In genomic region chr1:191085597-191085996, GRCm38 (mm10) we compare ENCODE assay signal across 19 mouse cellular contexts. TPM values are rescaled to one million over a fixed set of nuclear protein-coding genes. Genes with fewer than 3 reads are reported as not detected.
DNase-seq lines count a peak whose midpoint lies in the region; ATAC-seq and TF ChIP-seq lines count a peak whose summit lies in the region.
"Had no signal": no experiment of that assay in that cellular context is flagged by ENCODE, and none has a peak within 500 bp of the region (broad histone marks: within the 10 kb centered on the region; RNA-seq: fewer than 3 reads in every experiment).

No protein-coding gene starts in this region.

- no peak for TF ChIP-seq CTCF in lung, embryonic 14.5 days (IDR thresholded peaks at IDR 0.05; ENCODE audit: low read depth)
- no peak for TF ChIP-seq CTCF in bone marrow, adult 2 months (IDR thresholded peaks at IDR 0.05; ENCODE audit: control insufficient read depth, insufficient read depth, low read length)
- TF ChIP-seq CTCF in liver, postnatal 0 days (IDR thresholded peaks at IDR 0.05; ENCODE audit: low read depth), result no peak

- peak; percentile 29; the same call in 1 of the 2 replicates for ATAC-seq in lung, embryonic 14.5 days (ENCODE audit: insufficient read depth)
- peak; percentile 14; the same call in 1 of the 2 replicates for ATAC-seq in liver, postnatal 0 days
- peak; percentile 93 for ATAC-seq in monocyte, adult 5-6 weeks (replicated peaks; ENCODE audit: insufficient number of reproducible peaks, low FRiP score, low TSS enrichment, poor library complexity, severe bottlenecking)
- ATAC-seq in forebrain, embryonic 12.5 days (ENCODE audit: low FRiP score), result no peak
- ATAC-seq: forebrain, postnatal 0 days had no signal

- no peaks in the 10 kb centered on the region for H3K4me1 ChIP-seq in lung, embryonic 14.5 days (ENCODE audit: insufficient read depth)
- peaks cover 2% of the 10 kb centered on the region for H3K4me1 ChIP-seq in bone marrow, adult 2 months (ENCODE audit: control insufficient read depth, insufficient read depth, low read length)
- no peaks in the 10 kb centered on the region for H3K4me1 ChIP-seq in liver, postnatal 0 days (ENCODE audit: insufficient read depth)
- no peaks in the 10 kb centered on the region for H3K4me1 ChIP-seq in forebrain, embryonic 12.5 days
- H3K4me1 ChIP-seq: hindbrain, embryonic 10.5 days; limb, embryonic 10.5 days had no signal

- no peak for DNase-seq in lung, embryonic 14.5 days
- no peak for DNase-seq in lung, postnatal 14 days
- peak; percentile 29 for DNase-seq in liver, postnatal 0 days
- no peak for DNase-seq in layer of hippocampus, postnatal 10 days (ENCODE audit: low spot score in 2 of 2)
- no peak for DNase-seq in heart, postnatal 14 days
- DNase-seq: right cerebral cortex, postnatal 25 days had no signal

- TF ChIP-seq EP300 in liver, postnatal 0 days (IDR thresholded peaks at IDR 0.05; ENCODE audit: low read depth), result no peak

- no peak overlapping the region for H3K4me2 ChIP-seq in lung, embryonic 14.5 days
- H3K4me2 ChIP-seq in liver, postnatal 0 days (ENCODE audit: low read depth, low read length), result 0 out of 2 replicates have a peak overlapping the region, but pooled peaks have one; percentile 9
- H3K4me2 ChIP-seq in forebrain, embryonic 12.5 days, result no peak overlapping the region

- no peak overlapping the region for H3K4me3 ChIP-seq in lung, embryonic 14.5 days (ENCODE audit: low read depth, low read length)
- no peak overlapping the region for H3K4me3 ChIP-seq in bone marrow, adult 2 months (replicated peaks; ENCODE audit: control insufficient read depth, low read depth, low read length)
- no peak overlapping the region for H3K4me3 ChIP-seq in liver, postnatal 0 days (ENCODE audit: low read depth, low read length)
- no peak overlapping the region for H3K4me3 ChIP-seq in forebrain, embryonic 12.5 days (replicated peaks)
- H3K4me3 ChIP-seq: hindbrain, embryonic 10.5 days; limb, embryonic 10.5 days had no signal

- intact Hi-C loops in heart, postnatal 14 days (cut with DNase I), result loop anchor here (5.0 kb wide), 1 partner anchor 42 kb away; no protein-coding TSS in a partner anchor

- TF ChIP-seq POLR2A in bone marrow, adult 2 months (IDR thresholded peaks at IDR 0.05; ENCODE audit: borderline replicate concordance, control insufficient read depth, low read depth, low read length), result peak; percentile 43; the same call in 1 of the 2 replicates

- H3K9ac ChIP-seq in lung, embryonic 14.5 days, result no peak overlapping the region
- no peak overlapping the region; the same call in 1 of the 2 replicates for H3K9ac ChIP-seq in liver, postnatal 0 days (replicated peaks)
- no peak overlapping the region; the same call in 1 of the 2 replicates for H3K9ac ChIP-seq in forebrain, embryonic 12.5 days
- H3K9ac ChIP-seq: forebrain, postnatal 0 days had no signal

- H3K36me3 ChIP-seq in lung, embryonic 14.5 days (ENCODE audit: insufficient read depth), result peaks cover 50% of the 10 kb centered on the region
- H3K36me3 ChIP-seq in liver, postnatal 0 days (replicated peaks; ENCODE audit: insufficient read depth, low read length), result peaks cover 14% of the 10 kb centered on the region
- H3K36me3 ChIP-seq in forebrain, embryonic 12.5 days (replicated peaks), result peaks cover 39% of the 10 kb centered on the region

- WGBS in lung, embryonic 14.5 days, result 73% methylated on average over 12 of the region's 12 CpGs
- WGBS in bone marrow, adult 2 months, result 17% methylated on average over 12 of the region's 12 CpGs
- 60% methylated on average over 12 of the region's 12 CpGs for WGBS in liver, postnatal 0 days (ENCODE audit: insufficient replicate concordance)
- WGBS in forebrain, embryonic 12.5 days, result 81% methylated on average over 12 of the region's 12 CpGs

- no peaks in the 10 kb centered on the region for H3K27me3 ChIP-seq in lung, embryonic 14.5 days (ENCODE audit: insufficient read depth, low read length)
- no peaks in the 10 kb centered on the region for H3K27me3 ChIP-seq in liver, postnatal 0 days (ENCODE audit: insufficient read depth, low read length)
- no peaks in the 10 kb centered on the region for H3K27me3 ChIP-seq in forebrain, embryonic 12.5 days

- no peaks in the 10 kb centered on the region for H3K9me3 ChIP-seq in lung, embryonic 14.5 days (ENCODE audit: low read depth, low read length)
- H3K9me3 ChIP-seq in liver, postnatal 0 days (ENCODE audit: low read length), result no peaks in the 10 kb centered on the region
- no peaks in the 10 kb centered on the region for H3K9me3 ChIP-seq in forebrain, embryonic 12.5 days
- H3K9me3 ChIP-seq: hindbrain, embryonic 10.5 days; limb, embryonic 10.5 days had no signal

- H3K27ac ChIP-seq in lung, embryonic 14.5 days (ENCODE audit: low read depth), result no peak overlapping the region
- H3K27ac ChIP-seq in bone marrow, adult 2 months (ENCODE audit: control insufficient read depth, insufficient read depth, low read depth, low read length, poor library complexity), result peak overlapping the region; percentile 67
- peak overlapping the region; percentile 34; the same call in 1 of the 2 replicates for H3K27ac ChIP-seq in liver, postnatal 0 days (ENCODE audit: low read depth)
- no peak overlapping the region for H3K27ac ChIP-seq in forebrain, embryonic 12.5 days
- H3K27ac ChIP-seq: hindbrain, embryonic 10.5 days; limb, embryonic 10.5 days; stomach, postnatal 0 days had no signal

RNA-seq across cellular contexts. Expression of gene Batf3, which starts 12.1 kb away (rescaled TPM):
- 14.2 and 15.0 TPM in 2 replicates for polyA plus RNA-seq in lung, embryonic 14.5 days (2014; fragmentation: Nextera tagmentation; extraction: Ambion mirVana)
- polyA plus RNA-seq in bone marrow, adult 2 months (2011; ENCODE audit: insufficient read depth, insufficient read length, low replicate concordance, missing spikeins), result 2.9 and 3.8 TPM in 2 replicates
- polyA plus RNA-seq in liver, postnatal 0 days (2015; fragmentation: Nextera tagmentation; extraction: Ambion mirVana), result 1.6 and 2.2 TPM in 2 replicates
- total RNA-seq in monocyte, adult 5-6 weeks (2017), result 1.6 to 2.5 TPM (median 2.3 TPM) in 3 replicates
- polyA plus RNA-seq in forebrain, embryonic 12.5 days (2016; fragmentation: Nextera tagmentation; extraction: Ambion mirVana), result 3.5 and 3.7 TPM in 2 replicates
- 1 to 10 TPM in 1 of 2 experiments, under 1 TPM in 1; 0.74 to 1.4 TPM for total RNA-seq in layer of hippocampus, postnatal 10 days (2021)
- not detected for total RNA-seq in heart, postnatal 14 days (2021)
- polyA plus RNA-seq: activated CD4-positive, CD25-positive, alpha-beta regulatory T cell, adult 4 months had no signal

RNA-seq across cellular contexts. Expression of gene Nsl1, which starts 22.8 kb away (rescaled TPM):
- polyA plus RNA-seq in lung, embryonic 14.5 days (2014; fragmentation: Nextera tagmentation; extraction: Ambion mirVana), result 30.1 and 30.5 TPM in 2 replicates
- 5.5 and 10.6 TPM in 2 replicates for polyA plus RNA-seq in bone marrow, adult 2 months (2011; ENCODE audit: insufficient read depth, insufficient read length, low replicate concordance, missing spikeins)
- 5.2 and 5.7 TPM in 2 replicates for polyA plus RNA-seq in liver, postnatal 0 days (2015; fragmentation: Nextera tagmentation; extraction: Ambion mirVana)
- 1.2 to 3.1 TPM (median 2.9 TPM) in 3 replicates for total RNA-seq in monocyte, adult 5-6 weeks (2017)
- polyA plus RNA-seq in forebrain, embryonic 12.5 days (2016; fragmentation: Nextera tagmentation; extraction: Ambion mirVana), result 26.4 and 28.1 TPM in 2 replicates
- total RNA-seq in layer of hippocampus, postnatal 10 days (2021), result 1 to 10 TPM; 1.6 to 2.2 TPM
- total RNA-seq in heart, postnatal 14 days (2021), result 1 to 10 TPM in 1 of 2 experiments, under 1 TPM in 1; 0.65 to 1.4 TPM

RNA-seq across cellular contexts. Expression of gene Tatdn3, which starts 22.9 kb away (rescaled TPM):
- 12.7 and 15.2 TPM in 2 replicates for polyA plus RNA-seq in lung, embryonic 14.5 days (2014; fragmentation: Nextera tagmentation; extraction: Ambion mirVana)
- polyA plus RNA-seq in bone marrow, adult 2 months (2011; ENCODE audit: insufficient read depth, insufficient read length, low replicate concordance, missing spikeins), result 11.1 and 29.6 TPM in 2 replicates
- polyA plus RNA-seq in liver, postnatal 0 days (2015; fragmentation: Nextera tagmentation; extraction: Ambion mirVana), result 6.0 and 6.5 TPM in 2 replicates
- 10.0 to 21.2 TPM (median 15.4 TPM) in 3 replicates for total RNA-seq in monocyte, adult 5-6 weeks (2017)
- 11.9 and 15.3 TPM in 2 replicates for polyA plus RNA-seq in forebrain, embryonic 12.5 days (2016; fragmentation: Nextera tagmentation; extraction: Ambion mirVana)
- 10 to 100 TPM; 27.5 to 35.0 TPM for total RNA-seq in layer of hippocampus, postnatal 10 days (2021)
- total RNA-seq in heart, postnatal 14 days (2021), result 10 to 100 TPM; 14.4 to 20.7 TPM

RNA-seq across cellular contexts. Expression of gene Spata45, which starts 49.2 kb away (rescaled TPM):
- polyA plus RNA-seq in lung, embryonic 14.5 days (2014; fragmentation: Nextera tagmentation; extraction: Ambion mirVana), result not detected in 2 replicates
- polyA plus RNA-seq in bone marrow, adult 2 months (2011; ENCODE audit: insufficient read depth, insufficient read length, low replicate concordance, missing spikeins), result not detected in 2 replicates
- polyA plus RNA-seq in liver, postnatal 0 days (2015; fragmentation: Nextera tagmentation; extraction: Ambion mirVana), result 0.49 TPM in 1 of 2 replicates, not detected in the other
- not detected in 3 replicates for total RNA-seq in monocyte, adult 5-6 weeks (2017)
- not detected in 2 replicates for polyA plus RNA-seq in forebrain, embryonic 12.5 days (2016; fragmentation: Nextera tagmentation; extraction: Ambion mirVana)
- total RNA-seq in layer of hippocampus, postnatal 10 days (2021), result not detected
- not detected for total RNA-seq in heart, postnatal 14 days (2021)
- total RNA-seq: forebrain, postnatal 0 days; gastrocnemius, postnatal 4 days; layer of hippocampus, adult 18-20 months had no signal
- polyA plus RNA-seq: activated CD4-positive, CD25-positive, alpha-beta regulatory T cell, adult 4 months; embryonic facial prominence, embryonic 14.5 days; forebrain, postnatal 0 days; hindbrain, embryonic 10.5 days; limb, embryonic 10.5 days; midbrain, embryonic 14.5 days; neural tube, embryonic 14.5 days; stomach, postnatal 0 days had no signal

RNA-seq across cellular contexts. Expression of gene Flvcr1, which starts 59.6 kb away (rescaled TPM):
- polyA plus RNA-seq in lung, embryonic 14.5 days (2014; fragmentation: Nextera tagmentation; extraction: Ambion mirVana), result 8.4 and 9.9 TPM in 2 replicates
- 5.2 and 5.7 TPM in 2 replicates for polyA plus RNA-seq in bone marrow, adult 2 months (2011; ENCODE audit: insufficient read depth, insufficient read length, low replicate concordance, missing spikeins)
- 2.6 and 3.0 TPM in 2 replicates for polyA plus RNA-seq in liver, postnatal 0 days (2015; fragmentation: Nextera tagmentation; extraction: Ambion mirVana)
- total RNA-seq in monocyte, adult 5-6 weeks (2017), result 43.6 to 66.2 TPM (median 54.3 TPM) in 3 replicates
- 9.7 and 11.5 TPM in 2 replicates for polyA plus RNA-seq in forebrain, embryonic 12.5 days (2016; fragmentation: Nextera tagmentation; extraction: Ambion mirVana)
- total RNA-seq in layer of hippocampus, postnatal 10 days (2021), result 10 to 100 TPM; 20.1 to 26.2 TPM
- 1 to 10 TPM; 6.4 to 7.0 TPM for total RNA-seq in heart, postnatal 14 days (2021)

Comparison
In these comparisons a context has a peak if more than half of its experiments do, and no peak if none do; other contexts are left out.
1. H3K27ac ChIP-seq: peak in bone marrow, adult 2 months (single experiment) and liver, postnatal 0 days (single experiment); none in lung, embryonic 14.5 days (single experiment) and forebrain, embryonic 12.5 days (single experiment).